Mouse (Mus musculus) MN1 (cell line): ENCODE results near the gene Zc3hav1l.

ENCODE experiments used
- DNase-seq: peaks from one replicate; pipeline ENCODE4 v3.0.0-alpha.2; 2016; ENCODE audit warnings: low spot score

Gene Zc3hav1l

GRCm38 (mm10) chr6:38264466-38264865 is 34.6 kb downstream of the Zc3hav1l start:
- no peak for DNase-seq

GRCm38 (mm10) chr6:38263393-38264159 is 35.5 kb downstream of the Zc3hav1l start:
- no peak for DNase-seq

GRCm38 (mm10) chr6:38261877-38262276 is 37.2 kb downstream of the Zc3hav1l start:
- no peak for DNase-seq

GRCm38 (mm10) chr6:38257506-38257905 is 41.6 kb downstream of the Zc3hav1l start:
- DNase-seq: no peak

DNA sequence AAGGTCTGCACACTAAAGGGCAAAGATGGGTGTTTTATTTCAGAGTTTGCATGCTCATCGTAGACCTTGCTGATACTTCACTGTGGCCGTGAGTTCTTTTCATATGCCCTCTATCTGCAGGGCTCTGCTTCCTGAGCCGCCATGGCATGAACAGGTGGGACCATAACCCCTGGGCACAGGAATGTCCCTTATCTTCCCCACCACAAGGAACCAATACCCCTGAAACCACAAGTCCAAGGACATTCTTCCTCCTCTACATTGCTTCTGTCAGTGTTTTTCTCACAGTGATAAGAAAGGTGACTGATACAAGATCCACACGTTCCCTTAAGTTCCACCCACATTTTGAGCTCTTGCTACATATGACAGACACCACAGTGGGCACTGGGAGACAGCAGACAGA is 42.3 kb downstream of the Zc3hav1l start:
- DNase-seq: no peak

GRCm38 (mm10) chr6:38255794-38256193 is 43.3 kb downstream of the Zc3hav1l start:
- no peak for DNase-seq

DNA sequence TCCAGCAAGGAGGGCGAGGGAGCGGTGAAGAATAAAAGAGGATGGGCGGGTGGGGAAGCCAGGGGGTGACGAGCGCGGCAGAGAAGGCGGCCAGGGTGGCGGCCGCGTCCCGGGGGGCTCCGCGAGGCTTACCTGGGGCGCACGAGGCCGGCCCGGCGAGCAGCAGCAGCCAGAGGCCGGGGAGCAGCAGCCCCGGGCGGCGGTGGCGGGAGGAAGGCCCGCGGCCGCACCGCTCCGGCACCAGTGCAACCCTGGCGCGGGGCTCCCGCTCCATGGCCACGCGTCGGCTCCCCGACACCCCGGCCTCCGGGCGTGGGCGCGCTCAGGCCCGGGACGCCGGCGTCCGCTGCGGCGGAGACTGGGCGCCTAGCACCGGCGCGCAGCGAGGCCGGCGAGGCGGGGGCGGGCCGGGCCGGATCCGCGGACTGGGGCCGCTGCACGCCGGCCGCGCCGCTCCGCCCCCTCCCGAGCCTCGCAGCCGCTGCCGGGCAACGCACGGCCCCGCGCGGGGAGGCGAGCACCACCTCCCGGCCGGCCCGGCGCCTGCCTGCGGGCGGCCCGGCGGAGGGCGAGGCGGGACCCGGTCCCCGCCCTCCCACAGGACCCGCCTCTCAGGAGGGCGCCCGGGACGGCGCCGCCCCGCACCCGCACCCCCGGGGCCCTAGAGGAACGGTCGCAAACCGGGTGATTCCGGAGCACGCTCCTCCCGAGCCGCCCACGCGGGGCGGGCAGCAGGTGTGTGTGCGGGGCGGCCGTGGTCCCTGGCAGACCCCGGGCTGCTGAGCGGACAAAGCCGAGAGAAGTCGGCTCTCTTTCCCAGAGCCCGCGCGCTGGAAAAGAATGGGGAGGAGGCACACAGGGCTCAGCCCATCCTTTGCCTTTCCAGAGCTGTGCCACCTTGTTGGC is 45.1 kb downstream of the Zc3hav1l start, which contains the start of gene D630045J12Rik:
TSS of gene D630045J12Rik (minus strand) at position 274 of the 906 bp plus-strand sequence.
- DNase-seq: peak; percentile 87

DNA sequence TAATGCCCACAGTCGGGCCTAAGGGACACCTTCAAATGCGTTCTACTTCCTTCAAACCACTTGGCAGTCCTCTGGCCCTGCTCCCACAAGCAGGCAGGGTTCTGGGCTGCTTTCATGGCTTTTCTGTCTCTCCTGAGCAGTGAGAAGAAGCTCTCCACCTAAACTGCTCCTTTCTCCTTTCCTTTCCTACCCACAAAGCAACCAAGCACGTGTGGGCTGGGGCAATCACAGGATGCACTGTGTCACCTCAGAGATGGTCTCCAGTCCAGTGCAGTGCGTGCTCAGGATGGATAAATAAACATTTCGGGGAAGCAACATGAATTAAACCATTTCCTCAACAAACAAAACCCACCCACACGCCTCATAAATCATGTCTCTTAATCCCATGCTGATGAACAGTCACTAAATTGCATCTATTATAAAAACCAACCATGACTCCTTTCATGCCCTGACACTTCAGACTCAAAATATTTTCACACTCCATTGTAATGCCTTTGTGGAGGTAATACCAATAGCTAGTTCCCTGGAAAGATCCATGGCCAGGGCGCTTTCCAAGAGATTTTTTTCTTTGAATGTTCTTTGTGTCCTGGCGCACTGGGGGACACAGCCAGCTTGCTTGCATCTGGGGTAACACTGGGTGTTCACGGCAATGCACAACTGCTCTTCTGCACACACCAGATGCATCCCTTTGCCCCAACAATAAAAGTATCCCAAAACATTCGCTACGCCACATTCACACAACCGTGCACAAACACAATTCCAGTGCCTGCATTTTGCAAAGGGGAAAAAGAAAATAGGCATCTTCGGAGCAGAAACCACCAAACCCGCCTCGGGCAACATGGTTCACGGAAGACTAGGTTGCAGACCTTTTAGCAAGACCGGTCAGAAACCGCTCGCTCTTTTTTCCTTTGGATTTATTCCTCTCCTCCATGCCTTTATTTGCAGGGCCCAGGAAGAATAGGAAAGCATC is 46.0 kb downstream of the Zc3hav1l start:
- DNase-seq: peak; percentile 24

GRCm38 (mm10) chr6:38252139-38252538 is 46.9 kb downstream of the Zc3hav1l start:
- DNase-seq: no peak

GRCm38 (mm10) chr6:38251464-38251863 is 47.6 kb downstream of the Zc3hav1l start:
- no peak for DNase-seq

- no peak for DNase-seq
These were observed 51.7 kb downstream of the Zc3hav1l start for GRCm38 (mm10) chr6:38247362-38247761.

GRCm38 (mm10) chr6:38244806-38245205 is 54.3 kb downstream of the Zc3hav1l start:
- no peak for DNase-seq

DNA sequence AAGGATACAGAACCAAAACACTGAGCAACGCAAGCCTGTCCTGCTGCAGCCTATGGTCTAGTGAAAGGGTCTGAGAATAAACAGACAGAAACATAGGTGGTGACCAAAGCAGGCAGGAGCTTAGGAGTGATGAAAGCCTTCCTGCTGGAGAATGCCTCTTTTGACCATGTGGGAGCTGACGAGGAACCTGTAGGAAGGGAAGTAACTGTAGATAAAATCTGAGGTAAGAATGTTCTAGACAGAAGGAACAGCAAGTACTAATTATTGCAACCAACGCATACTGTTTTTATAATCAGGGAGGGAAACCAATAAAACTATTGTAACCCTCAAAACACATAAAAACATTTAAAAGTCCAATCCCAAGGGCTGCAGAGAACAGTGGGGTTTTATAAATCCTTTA is 54.9 kb downstream of the Zc3hav1l start:
- DNase-seq: no peak

- no peak for DNase-seq
These were observed 56.2 kb downstream of the Zc3hav1l start for GRCm38 (mm10) chr6:38242833-38243232.

DNA sequence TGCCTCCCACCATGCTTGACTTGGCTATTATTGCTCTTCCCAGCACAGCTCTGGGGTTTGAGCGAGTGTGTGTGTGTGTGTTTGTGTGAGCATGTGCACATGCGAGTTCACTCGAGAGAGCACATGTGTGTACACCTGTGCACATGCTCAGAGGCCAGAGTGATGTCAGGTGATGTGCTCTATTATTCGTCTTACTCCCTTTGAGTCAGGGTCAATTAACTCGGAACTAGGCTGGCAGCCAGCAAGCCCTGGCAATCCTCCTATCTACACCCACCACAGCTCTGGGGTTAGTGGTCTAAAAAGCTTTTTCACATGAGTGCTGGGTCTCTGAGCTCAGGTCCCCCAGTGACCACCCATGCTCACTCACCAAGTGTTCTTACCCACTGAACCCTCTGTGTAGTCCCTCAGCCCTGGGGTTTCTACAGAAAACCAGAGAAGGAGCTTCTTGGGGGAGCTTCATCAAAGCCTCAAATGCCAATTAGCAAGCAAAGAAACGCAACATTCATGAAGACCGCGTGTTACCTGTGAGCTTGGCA is 56.7 kb downstream of the Zc3hav1l start:
- no peak for DNase-seq

DNA sequence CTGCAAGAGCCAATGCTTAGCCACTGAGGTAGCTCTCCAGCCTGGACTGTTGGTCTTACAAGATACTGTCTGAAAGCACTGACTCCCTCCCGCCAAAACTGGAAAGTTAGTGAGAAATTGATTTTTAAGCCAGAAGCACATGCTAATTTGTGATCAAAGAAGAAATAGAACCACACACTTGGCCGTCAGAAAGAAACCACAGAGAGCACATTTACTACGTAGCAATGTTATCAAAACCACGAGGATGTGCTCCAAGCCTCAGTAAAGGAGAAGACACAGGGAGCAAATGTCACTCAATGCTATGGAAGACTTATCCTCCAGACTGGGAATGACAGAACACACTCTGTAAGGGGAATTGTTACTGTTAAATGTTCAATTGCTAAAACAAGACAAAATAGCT is 57.6 kb downstream of the Zc3hav1l start:
- no peak for DNase-seq

DNA sequence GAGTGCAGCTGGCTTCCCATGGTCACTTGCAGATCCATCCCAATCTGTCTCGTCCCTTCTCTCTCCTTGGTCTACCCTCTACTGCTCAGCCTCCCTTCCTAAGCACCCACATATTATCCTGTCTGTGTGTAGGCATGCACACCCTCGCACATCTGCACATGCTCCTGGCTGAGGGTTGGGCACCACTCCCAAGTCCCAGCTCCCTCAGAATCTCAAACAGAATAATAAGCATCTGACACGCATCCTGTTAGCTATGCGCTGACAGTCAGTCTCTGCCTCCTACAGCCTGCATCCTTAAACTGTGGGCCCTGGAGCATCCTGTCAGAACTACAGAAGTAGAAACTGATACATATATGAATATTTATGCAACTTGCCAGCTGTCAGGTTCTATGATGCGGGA is 58.4 kb downstream of the Zc3hav1l start:
- no peak for DNase-seq

- no peak for DNase-seq
These were observed 60.7 kb downstream of the Zc3hav1l start for GRCm38 (mm10) chr6:38238382-38238781.
